Mouse (Mus musculus) small intestine, adult 2 months (tissue): ENCODE data around the gene Tmc1. TPM values are rescaled to one million over a fixed set of nuclear protein-coding genes. Genes with fewer than 3 reads are reported as not detected.

ENCODE experiments used
- H3K27ac ChIP-seq: fragments of 200-500 bp; 2 replicates; pipeline ENCODE4 v1.5.1; 2012; ENCODE audit warnings: low read depth, low read length, control low read depth, inconsistent platforms; ENCODE audit not compliant: insufficient read depth
- H3K27me3 ChIP-seq: fragments of 200-500 bp; 2 replicates; pipeline ENCODE4 v1.6.1; 2012; ENCODE audit warnings: mild to moderate bottlenecking, moderate library complexity, low read length, inconsistent platforms; ENCODE audit not compliant: control insufficient read depth, insufficient read depth
- H3K36me3 ChIP-seq: fragments of 200-500 bp; 2 replicates; pipeline ENCODE4 v1.6.1; 2012; ENCODE audit warnings: mild to moderate bottlenecking, low read length, control low read depth, inconsistent platforms; ENCODE audit not compliant: control insufficient read depth, insufficient read depth
- H3K4me1 ChIP-seq: fragments of 200-500 bp; 2 replicates; pipeline ENCODE4 v1.6.1; 2012; ENCODE audit warnings: low read length, inconsistent platforms, mixed read lengths; ENCODE audit not compliant: control insufficient read depth, insufficient read depth, insufficient read length
- H3K4me3 ChIP-seq: fragments of 200-500 bp; 2 replicates; pipeline ENCODE4 v1.5.1; 2012; ENCODE audit warnings: low read depth, mild to moderate bottlenecking, control low read depth, inconsistent platforms, low read length, moderate library complexity
- CTCF ChIP-seq: fragments of 200-500 bp; IDR thresholded peaks from 2 replicates; pipeline ENCODE4 v1.5.1; 2012; ENCODE audit warnings: low read depth, mild to moderate bottlenecking, control low read depth, inconsistent platforms, low read length, moderate library complexity, mixed read lengths; ENCODE audit not compliant: insufficient replicate concordance, insufficient read length; ENCODE audit errors: extremely low read depth
- POLR2A ChIP-seq: fragments of 200-500 bp; IDR thresholded peaks from 2 replicates; pipeline ENCODE4 v1.6.1; 2012; ENCODE audit warnings: low read depth, mild to moderate bottlenecking, control low read depth, inconsistent platforms, low read length, moderate library complexity
- WGBS: fragments of 180-500 bp; shearing (Covaris S2); methylation state at CpG from one replicate; pipeline ENCODE4 v1.1.7; 2018; 5-methylcytosine and 5-hydroxymethylcytosine counted together
- polyA plus RNA-seq: library from polyadenylated mRNA; depleted of rRNA; stranded (reverse); fragments of >200 nt; gene quantifications from 2 replicates; pipeline ENCODE4 v1.2.3, GENCODE M21; 2012; rRNA removed

Tmc1 gene
- polyA plus RNA-seq, result not detected in 2 replicates

DNA sequence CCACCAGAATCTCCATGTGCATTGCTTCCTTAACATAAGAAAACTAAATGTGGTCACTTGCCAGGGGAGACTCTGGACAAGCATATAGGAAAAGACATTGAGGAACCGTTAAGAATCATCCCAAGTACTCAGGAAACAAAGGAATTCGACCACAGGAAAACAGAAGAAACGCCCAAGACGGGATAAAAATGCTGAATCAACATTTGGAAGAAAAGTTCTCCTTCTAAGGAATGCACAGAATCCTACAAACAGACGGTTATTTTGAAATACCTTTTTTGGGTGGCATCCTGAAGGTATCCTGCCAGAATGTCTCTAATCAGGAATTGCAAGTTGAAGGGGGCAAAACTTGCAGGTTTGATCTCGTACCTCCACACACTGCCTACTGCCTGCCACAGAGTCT, at the start of gene Tmc1:
TSS of gene Tmc1 (minus strand) at position 329 of the 400 bp plus-strand sequence.
- TF ChIP-seq POLR2A (no peak), CTCF (no peak)
- WGBS, result 81% methylated on average over 6 of the region's 6 CpGs

DNA sequence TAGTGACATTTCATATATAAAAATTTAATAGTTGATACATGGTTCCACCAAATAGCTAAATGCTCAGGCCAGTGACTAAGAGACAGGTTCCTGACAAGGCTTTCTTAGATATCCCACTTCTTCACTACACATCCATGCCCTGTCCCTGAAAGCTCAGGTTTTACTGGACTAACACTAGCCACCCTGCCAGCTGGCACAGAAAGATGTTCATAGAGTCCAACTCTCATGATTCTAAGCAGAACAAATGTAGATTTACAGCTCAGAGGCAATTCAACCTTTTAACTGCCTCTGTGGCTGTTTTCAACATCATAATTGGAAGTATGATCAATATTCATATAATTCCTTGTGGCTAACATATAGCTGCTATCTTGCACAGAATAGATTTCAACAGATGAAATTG, 47.5 kb upstream of the Tmc1 start:
- Histone ChIP-seq H3K36me3 (no peaks in the 10 kb centered on the region), H3K4me1 (no peaks in the 10 kb centered on the region), H3K27me3 (no peaks in the 10 kb centered on the region), H3K27ac (no peak overlapping the region), H3K4me3 (no peak overlapping the region)
- TF ChIP-seq POLR2A (no peak), CTCF (no peak)

More for the DNA sequence above, at the start of gene Tmc1:
- Histone ChIP-seq H3K36me3 (no peaks in the 10 kb centered on the region), H3K4me3 (no peak within 1 kb of the TSS), H3K27ac (no peak within 1 kb of the TSS), H3K4me1 (no peaks in the 10 kb centered on the region), H3K27me3 (no peaks in the 10 kb centered on the region)

- Histone ChIP-seq H3K4me3 (no peak overlapping the region), H3K36me3 (no peaks in the 10 kb centered on the region), H3K4me1 (no peaks in the 10 kb centered on the region), H3K27me3 (no peaks in the 10 kb centered on the region), H3K27ac (no peak overlapping the region)
- 83% methylated on average over 2 of the region's 2 CpGs for WGBS
- no peak for TF ChIP-seq CTCF
- TF ChIP-seq POLR2A, result no peak
These were observed 25.2 kb upstream of the Tmc1 start for GRCm38 (mm10) chr19:20979244-20979643.

DNA sequence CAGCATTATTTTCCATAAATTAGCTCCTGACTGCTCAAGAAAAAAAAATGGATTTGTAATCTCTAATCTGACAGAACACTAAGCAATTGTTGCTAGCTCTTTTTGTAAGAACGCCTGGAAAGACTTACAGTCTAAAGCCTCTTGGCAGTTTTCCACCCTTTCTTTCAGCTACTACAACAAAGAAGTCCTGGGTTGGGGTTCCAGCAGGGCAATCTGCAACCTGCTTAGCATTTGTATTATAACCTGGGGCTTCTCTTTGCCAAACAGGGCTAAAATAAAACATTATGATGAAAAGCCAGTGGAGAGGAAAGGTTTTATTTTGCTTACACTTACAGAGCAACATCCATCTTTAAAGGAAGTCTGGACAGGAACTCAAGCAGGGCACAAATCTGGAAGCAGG, 24.1 kb upstream of the Tmc1 start:
- Histone ChIP-seq H3K27me3 (no peaks in the 10 kb centered on the region), H3K4me1 (no peaks in the 10 kb centered on the region), H3K4me3 (no peak overlapping the region), H3K36me3 (no peaks in the 10 kb centered on the region), H3K27ac (no peak overlapping the region)
- TF ChIP-seq CTCF, result no peak
- TF ChIP-seq POLR2A, result no peak
- 25% methylated on average over 1 of the region's 1 CpGs for WGBS

GRCm38 (mm10) chr19:20971926-20972325, 17.9 kb upstream of the Tmc1 start:
- TF ChIP-seq POLR2A (no peak), CTCF (no peak)
- Histone ChIP-seq H3K4me1 (no peaks in the 10 kb centered on the region), H3K27me3 (no peaks in the 10 kb centered on the region), H3K4me3 (no peak overlapping the region), H3K36me3 (no peaks in the 10 kb centered on the region), H3K27ac (no peak overlapping the region)
- WGBS, result 94% methylated on average over 1 of the region's 1 CpGs

DNA sequence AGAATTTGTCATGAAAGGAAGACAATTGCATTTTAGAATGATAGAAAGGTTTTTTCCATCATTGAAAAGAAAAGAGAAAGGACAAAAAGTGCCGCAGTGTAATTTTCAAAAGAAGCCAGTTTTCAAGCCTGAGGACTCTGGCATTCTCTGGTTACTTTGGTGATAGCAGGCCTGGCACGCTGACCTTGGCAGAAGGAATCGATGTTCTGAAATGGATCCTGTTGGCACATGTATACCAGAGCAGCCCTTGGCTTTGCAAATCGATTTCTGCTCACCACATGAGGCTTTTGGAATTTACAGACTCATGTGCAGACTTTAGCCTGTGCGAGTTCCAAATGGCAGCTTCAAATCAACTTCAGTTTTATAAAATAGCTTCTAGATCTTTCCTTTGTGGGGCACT, 813 bp upstream of the Tmc1 start:
- no peaks in the 10 kb centered on the region for H3K4me1 ChIP-seq
- no peak overlapping the region for H3K27ac ChIP-seq
- H3K27me3 ChIP-seq, result no peaks in the 10 kb centered on the region
- no peak for TF ChIP-seq POLR2A
- TF ChIP-seq CTCF, result no peak
- no peaks in the 10 kb centered on the region for H3K36me3 ChIP-seq
- no peak overlapping the region for H3K4me3 ChIP-seq
- whole genome bisulfite sequencing, result 85% methylated on average over 5 of the region's 5 CpGs

- Histone ChIP-seq H3K4me1 (no peaks in the 10 kb centered on the region), H3K27ac (no peak overlapping the region), H3K36me3 (no peaks in the 10 kb centered on the region), H3K4me3 (no peak overlapping the region), H3K27me3 (no peaks in the 10 kb centered on the region)
- WGBS, result 44% methylated on average over 4 of the region's 4 CpGs
- TF ChIP-seq POLR2A (no peak), CTCF (no peak)
These were observed 9.6 kb downstream of the Tmc1 start for GRCm38 (mm10) chr19:20944446-20944845.

GRCm38 (mm10) chr19:20924282-20924681, 29.7 kb downstream of the Tmc1 start:
- no peak overlapping the region for H3K4me3 ChIP-seq
- H3K36me3 ChIP-seq, result no peaks in the 10 kb centered on the region
- H3K27ac ChIP-seq, result no peak overlapping the region
- no peaks in the 10 kb centered on the region for H3K27me3 ChIP-seq
- 54% methylated on average over 7 of the region's 7 CpGs for WGBS
- TF ChIP-seq CTCF (no peak), POLR2A (no peak)
- no peaks in the 10 kb centered on the region for H3K4me1 ChIP-seq
